Mouse (Mus musculus) liver, postnatal 0 days (tissue): ENCODE measurements around the gene Fermt3.

Experiments used
- CTCF ChIP-seq: sonication (generic); IDR thresholded peaks from 2 replicates; pipeline ENCODE4 v1.5.1; 2016; ENCODE audit warnings: antibody characterized with exemption, low read depth
- EP300 ChIP-seq: IDR thresholded peaks from 2 replicates; pipeline ENCODE4 v1.6.1; 2016; ENCODE audit warnings: antibody characterized with exemption, low read depth, mild to moderate bottlenecking

DNA sequence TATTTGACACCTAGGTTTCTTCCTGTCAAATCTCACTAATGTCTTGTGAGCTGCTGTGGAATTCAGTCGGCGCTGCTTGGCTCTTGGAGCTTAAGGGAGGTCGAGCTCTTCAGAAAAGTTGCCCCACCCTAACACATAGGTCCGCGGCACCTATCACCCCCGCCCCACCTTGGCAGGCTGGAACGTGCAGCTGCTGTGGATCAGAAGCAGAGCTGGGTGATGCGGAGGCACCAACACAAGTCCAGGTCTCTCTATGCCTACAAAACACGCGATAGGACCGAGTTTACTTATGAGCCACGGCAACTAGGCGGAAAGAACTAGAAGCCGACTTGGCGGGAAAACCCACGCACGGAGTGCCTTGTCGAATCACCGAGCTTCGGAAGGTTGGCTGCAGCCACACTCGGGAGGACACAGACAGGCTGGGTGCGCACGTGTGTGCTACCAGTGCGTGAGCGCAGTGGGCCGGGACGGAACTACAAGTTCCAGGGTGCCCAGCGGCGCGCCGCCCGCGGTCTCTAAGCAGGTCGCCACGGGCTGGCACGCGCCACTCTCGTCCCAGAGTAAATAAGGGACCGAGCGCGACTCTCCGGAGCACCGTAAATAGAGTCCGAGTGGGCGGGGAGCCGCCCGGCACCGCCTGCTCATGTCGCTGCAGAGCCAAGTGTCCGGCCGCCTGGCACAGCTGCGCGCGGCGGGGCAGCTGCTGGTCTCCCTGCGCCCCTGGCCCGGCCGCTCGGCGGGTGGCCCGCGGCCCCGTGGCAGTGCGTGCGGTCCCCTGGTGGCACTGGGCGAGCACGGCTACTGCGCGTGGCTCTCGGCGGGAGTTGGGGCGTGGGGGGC, 37.2 kb upstream of the Fermt3 start, which contains the start of gene Macrod1:
- TF ChIP-seq CTCF (no peak), EP300 (no peak)
